Comparison of ENCODE assay signal across 9 mouse cellular contexts in the genomic region with DNA sequence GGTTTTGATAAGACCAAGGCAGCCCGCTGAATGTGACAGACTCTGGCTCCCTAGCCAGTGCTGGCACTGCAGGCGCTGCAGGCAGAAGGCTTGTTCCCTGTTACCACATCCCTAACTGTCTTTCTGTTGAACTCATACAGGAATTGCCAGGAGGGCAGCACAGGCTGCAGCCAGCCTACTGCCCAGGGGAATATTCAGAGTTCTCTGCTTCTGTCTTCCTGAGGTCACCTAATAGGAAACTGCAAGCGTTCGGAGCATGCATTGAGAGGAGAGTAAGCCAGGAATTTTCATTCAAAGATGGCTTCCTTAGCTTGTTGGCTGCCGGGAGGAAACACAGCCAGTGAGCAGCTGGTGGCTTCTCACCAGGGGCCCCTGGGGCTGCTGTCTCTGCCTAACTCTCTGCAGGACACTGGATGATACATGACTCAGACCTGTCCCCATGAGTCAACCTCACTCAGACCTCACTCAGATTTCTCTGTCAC. TPM values are rescaled to one million over a fixed set of nuclear protein-coding genes. Genes with fewer than 3 reads are reported as not detected.
DNase-seq lines count a peak whose midpoint lies in the region; ATAC-seq lines count a peak whose summit lies in the region.
"Had no signal": no experiment of that assay in that cellular context is flagged by ENCODE, and none has a peak within 500 bp of the region (broad histone marks: within the 10 kb centered on the region; RNA-seq: fewer than 3 reads in every experiment).

No protein-coding gene starts in this region.

- intact Hi-C loops in heart, postnatal 36 days (cut with DNase I): loop anchor here (10.0 kb wide), 2 partner anchors 259 to 631 kb away; no protein-coding TSS in a partner anchor

- peaks cover 92% of the 10 kb centered on the region for H3K27me3 ChIP-seq in heart, embryonic 13.5 days (replicated peaks)
- H3K27me3 ChIP-seq in embryonic facial prominence, embryonic 14.5 days (replicated peaks; ENCODE audit: control insufficient read depth, insufficient read depth, low read length): no peaks in the 10 kb centered on the region

- peaks cover 29% of the 10 kb centered on the region for H3K4me1 ChIP-seq in heart, embryonic 13.5 days
- H3K4me1 ChIP-seq in embryonic facial prominence, embryonic 14.5 days (ENCODE audit: control insufficient read depth, insufficient read depth, low read length): peaks cover 25% of the 10 kb centered on the region

- no peaks in the 10 kb centered on the region for H3K9me3 ChIP-seq in heart, embryonic 13.5 days
- H3K9me3 ChIP-seq in embryonic facial prominence, embryonic 14.5 days (ENCODE audit: control insufficient read depth, low read length): no peaks in the 10 kb centered on the region

- WGBS in heart, embryonic 13.5 days: 46% methylated on average over 5 of the region's 5 CpGs
- 33% methylated on average over 5 of the region's 5 CpGs for WGBS in embryonic facial prominence, embryonic 14.5 days

- no peak for DNase-seq in heart, postnatal 36 days
- peak; percentile 46 for DNase-seq in thymus, postnatal 14 days
- no peak for DNase-seq in thymus, postnatal 10 days (ENCODE audit: low spot score in 2 of 2)
- peak; percentile 51 for DNase-seq in embryonic facial prominence, embryonic 14.5 days (ENCODE audit: low spot score)
- no peak for DNase-seq in ovary, postnatal 36 days (ENCODE audit: low spot score)
- no peak for DNase-seq in urinary bladder, adult 2 months (ENCODE audit: low spot score)
- DNase-seq in yolk sac, embryonic 10.5 days (ENCODE audit: low spot score): no peak
- DNase-seq: spleen, adult 18-20 months had no signal

- no peak overlapping the region for H3K27ac ChIP-seq in heart, embryonic 13.5 days (replicated peaks)
- H3K27ac ChIP-seq in embryonic facial prominence, embryonic 14.5 days (replicated peaks; ENCODE audit: low read depth, low read length): no peak overlapping the region

- 0 out of 2 replicates have a peak overlapping the region, but pooled peaks have one; percentile 0 for H3K4me2 ChIP-seq in heart, embryonic 13.5 days
- H3K4me2 ChIP-seq in embryonic facial prominence, embryonic 14.5 days (ENCODE audit: low read depth, low read length): no peak overlapping the region

- H3K36me3 ChIP-seq in heart, embryonic 13.5 days: no peaks in the 10 kb centered on the region
- H3K36me3 ChIP-seq in embryonic facial prominence, embryonic 14.5 days (ENCODE audit: control insufficient read depth, insufficient read depth, low read length): no peaks in the 10 kb centered on the region

- H3K4me3 ChIP-seq in heart, embryonic 13.5 days: no peak overlapping the region
- H3K4me3 ChIP-seq in embryonic facial prominence, embryonic 14.5 days (ENCODE audit: low read depth, low read length): no peak overlapping the region

- ATAC-seq in heart, embryonic 13.5 days (ENCODE audit: extremely low read depth, insufficient number of reproducible peaks, low FRiP score, low TSS enrichment): no peak
- ATAC-seq in embryonic facial prominence, embryonic 14.5 days (ENCODE audit: low read depth): no peak

- H3K9ac ChIP-seq in heart, embryonic 13.5 days: no peak overlapping the region
- no peak overlapping the region for H3K9ac ChIP-seq in embryonic facial prominence, embryonic 14.5 days (ENCODE audit: low read depth, low read length)

RNA-seq across cellular contexts. Expression of gene Runx1, which starts 2.5 kb away (rescaled TPM):
- polyA plus RNA-seq in heart, embryonic 13.5 days (2015; fragmentation: Nextera tagmentation; extraction: Ambion mirVana): 1.1 TPM in 2 replicates
- 1 to 10 TPM; 2.4 to 3.3 TPM for total RNA-seq in heart, postnatal 36 days (2021)
- polyA plus RNA-seq in embryonic facial prominence, embryonic 14.5 days (2014; fragmentation: Nextera tagmentation; extraction: Ambion mirVana): 13.7 and 13.9 TPM in 2 replicates
- polyA plus RNA-seq in urinary bladder, adult 2 months (2012; rRNA removed): 8.6 and 13.5 TPM in 2 replicates

Comparison
In these comparisons a context has a peak if more than half of its experiments do, and no peak if none do; other contexts are left out.
1. DNase-seq: peak in thymus, postnatal 14 days (single experiment) and embryonic facial prominence, embryonic 14.5 days (single experiment); none in heart, postnatal 36 days (0 of 2), thymus, postnatal 10 days (0 of 2), ovary, postnatal 36 days (single experiment), urinary bladder, adult 2 months (single experiment) and yolk sac, embryonic 10.5 days (single experiment).